Mouse (Mus musculus) ES-E14 (cell line): ENCODE results near the gene Krt71.

Experiments used
- HCFC1 ChIP-seq: IDR thresholded peaks from 2 replicates; pipeline ENCODE4 v1.6.1; 2012; ENCODE audit warnings: low read length, inconsistent platforms, borderline replicate concordance; ENCODE audit not compliant: insufficient read depth
- ZNF384 ChIP-seq: IDR thresholded peaks from 2 replicates; pipeline ENCODE4 v1.6.1; 2012; ENCODE audit warnings: low read depth, low read length, inconsistent platforms

- TF ChIP-seq HCFC1 = no peak
- no peak for TF ChIP-seq ZNF384
Observed at GRCm38 (mm10) chr15:101770226-101770625, 27.3 kb upstream of the Krt71 start.
